Mouse (Mus musculus) megakaryocyte, embryonic 14.5 days (primary cell): ENCODE results near the gene Spp1.

Experiments
- FLI1 ChIP-seq: IDR thresholded peaks from 2 replicates; pipeline ENCODE4 v1.6.1; 2012; ENCODE audit warnings: low read length, inconsistent platforms, mixed read lengths
- GATA1 ChIP-seq: IDR thresholded peaks from 3 replicates; pipeline ENCODE4 v1.6.1; 2012; ENCODE audit warnings: mixed read lengths, low read length, inconsistent platforms, borderline replicate concordance

DNA sequence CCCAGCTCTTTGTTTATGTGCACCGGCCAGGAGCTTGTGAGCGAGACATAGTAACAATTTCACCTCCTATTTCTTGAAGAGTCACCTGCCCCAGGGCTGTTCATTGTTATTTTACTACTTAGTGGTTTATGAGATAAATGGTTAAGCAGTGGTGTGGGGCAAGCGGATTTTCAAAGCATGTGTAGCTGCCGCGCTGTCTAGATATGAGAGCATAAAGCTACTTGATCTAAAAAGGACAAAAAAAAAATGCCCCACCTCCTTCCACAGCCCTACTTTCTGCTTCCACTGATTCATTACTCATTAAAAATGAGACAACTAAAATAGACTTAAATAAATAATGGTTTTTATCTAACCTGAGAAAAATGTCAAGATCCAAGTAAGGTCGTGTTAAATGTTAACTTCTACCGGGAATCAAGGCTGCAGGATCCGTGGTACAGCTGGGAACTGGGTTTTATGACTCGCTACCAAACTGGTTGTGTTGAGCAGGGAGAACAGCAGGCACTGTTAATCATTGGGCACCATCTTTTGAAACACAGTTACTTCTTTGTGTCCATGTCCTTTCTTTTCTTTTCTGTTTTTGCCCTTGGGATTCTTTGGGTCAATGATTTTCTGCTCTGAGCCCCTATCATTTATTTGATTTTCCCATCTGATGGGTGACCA is 35.5 kb upstream of the Spp1 start:
- no peak for TF ChIP-seq GATA1
- TF ChIP-seq FLI1 = no peak
